Mouse (Mus musculus) activated CD4-positive, CD25-positive, alpha-beta regulatory T cell, adult 9 weeks (primary cell): Measurements from ENCODE around the gene Olfr1385. TPM values are rescaled to one million over a fixed set of nuclear protein-coding genes. Genes with fewer than 3 reads are reported as not detected.

Source experiments
- polyA plus RNA-seq: library from polyadenylated mRNA; unstranded; fragments of 100-300 nt; shearing (Covaris generic); gene quantifications from one replicate; pipeline ENCODE4 v1.2.1, GENCODE M21; 2017

Gene Olfr1385
- polyA plus RNA-seq = 0.15 TPM

GRCm38 (mm10) chr11:49488770-49489169 is at the start of gene Olfr1385:
TSS of gene Olfr1385 (plus strand) at chr11:49489070.

GRCm38 (mm10) chr11:49455043-49455442 is 33.8 kb upstream of the Olfr1385 start, which contains the start of gene Olfr1387:
TSS of gene Olfr1387 (plus strand) at chr11:49455343.

DNA sequence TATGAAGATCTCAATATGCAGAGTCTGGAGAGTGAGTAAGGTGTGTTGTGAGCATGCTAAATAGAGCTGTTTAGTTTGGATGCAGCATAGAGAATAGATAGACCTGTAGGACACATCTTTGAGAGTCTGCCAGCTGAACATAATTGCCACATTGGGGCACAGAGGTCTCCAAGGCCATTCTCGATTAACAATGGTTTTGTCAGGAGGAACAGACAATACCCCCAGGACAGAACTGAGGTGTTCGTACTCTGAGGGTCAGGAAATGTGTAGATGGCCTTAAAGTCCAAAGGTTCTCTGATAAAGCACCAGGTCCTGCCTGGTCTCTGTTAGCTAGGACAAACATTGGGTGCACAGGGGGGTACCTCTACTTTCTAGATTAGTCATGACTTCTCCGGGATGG is 24.1 kb upstream of the Olfr1385 start, which contains the start of gene Olfr1386:
Gene Olfr1386 (plus strand): TSS at position 301 of the 400 bp plus-strand sequence.

DNA sequence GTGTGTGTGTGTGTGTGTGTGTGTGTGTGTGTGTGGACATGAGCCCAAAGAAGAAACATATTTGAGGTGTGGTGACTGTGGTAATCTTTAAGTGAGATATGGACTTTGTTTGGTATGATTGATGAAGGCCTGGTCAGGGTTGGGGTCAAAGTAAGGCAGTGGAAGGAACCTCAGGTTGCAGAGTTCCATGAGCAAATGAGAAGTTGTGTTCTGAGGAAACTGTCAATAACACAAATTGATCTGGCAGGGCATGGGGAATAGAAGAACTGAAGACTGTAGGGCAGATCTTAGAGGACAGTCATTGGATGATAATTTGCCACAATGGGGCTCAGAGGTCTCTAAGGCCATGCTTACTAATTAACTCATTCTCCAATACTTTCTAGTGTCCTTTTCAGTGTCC is 30.5 kb downstream of the Olfr1385 start, which contains the start of gene Olfr1383:
Gene Olfr1383 (plus strand): TSS at position 301 of the 400 bp plus-strand sequence.

GRCm38 (mm10) chr11:49527947-49528346 is 39.1 kb downstream of the Olfr1385 start, which contains the start of gene Olfr1382:
TSS of gene Olfr1382 (plus strand) at chr11:49528247.

GRCm38 (mm10) chr11:49543149-49543548 is 54.3 kb downstream of the Olfr1385 start, which contains the start of gene Olfr1381:
TSS of gene Olfr1381 (plus strand) at chr11:49543449.

Other genes with a start within 250 kb of the Olfr1385 start
- gene Mgat1, start 244.9 kb upstream of the Olfr1385 start, polyA plus RNA-seq = 128 TPM
- not detected for gene Olfr1393, start 210.8 kb upstream of the Olfr1385 start, polyA plus RNA-seq
- gene Olfr1392, start 203.8 kb upstream of the Olfr1385 start, polyA plus RNA-seq = not detected
- not detected for gene Olfr10, start 184.3 kb upstream of the Olfr1385 start, polyA plus RNA-seq
- not detected for gene Olfr1391, start 166.3 kb upstream of the Olfr1385 start, polyA plus RNA-seq
- not detected for gene Olfr1390, start 153.9 kb upstream of the Olfr1385 start, polyA plus RNA-seq
- not detected for gene Olfr1389, start 66.0 kb upstream of the Olfr1385 start, polyA plus RNA-seq
- 0.09 TPM for gene Olfr1388, start 52.4 kb upstream of the Olfr1385 start, polyA plus RNA-seq
- gene Olfr1387, start 33.7 kb upstream of the Olfr1385 start, polyA plus RNA-seq = not detected
- not detected for gene Olfr1386, start 24.0 kb upstream of the Olfr1385 start, polyA plus RNA-seq
- not detected for gene Olfr1384, start 17.7 kb downstream of the Olfr1385 start, polyA plus RNA-seq
- gene Olfr1383, start 30.6 kb downstream of the Olfr1385 start, polyA plus RNA-seq = not detected
- not detected for gene Olfr1382, start 39.2 kb downstream of the Olfr1385 start, polyA plus RNA-seq
- not detected for gene Olfr1381, start 54.4 kb downstream of the Olfr1385 start, polyA plus RNA-seq
- not detected for gene Olfr1380, start 67.8 kb downstream of the Olfr1385 start, polyA plus RNA-seq
- not detected for gene Flt4, start 120.2 kb downstream of the Olfr1385 start, polyA plus RNA-seq
- not detected for gene Scgb3a1, start 174.5 kb downstream of the Olfr1385 start, polyA plus RNA-seq
- gene Cnot6, start 223.7 kb downstream of the Olfr1385 start, polyA plus RNA-seq = 14.0 TPM